Mouse (Mus musculus) Patski (cell line): ENCODE measurements around the gene Cacna1e. TPM values are rescaled to one million over a fixed set of nuclear protein-coding genes. Genes with fewer than 3 reads are reported as not detected.

Experiments used
- ATAC-seq: fragments of 100-300 bp; one replicate; pipeline ENCODE4 v1.8.0; 2021
- CTCF ChIA-PET: fragments of 350-600 bp; sonication (Branson Sonifier 250); formaldehyde crosslinking; loops from one replicate; lab custom pipeline; 2022; ENCODE audit warnings: inconsistent platforms; lab: Charles Lee
- POLR2A ChIA-PET: fragments of 350-600 bp; sonication (Branson Sonifier 250); formaldehyde crosslinking; loops from one replicate; lab custom pipeline; 2022; ENCODE audit warnings: antibody characterized with exemption, inconsistent platforms; lab: Charles Lee
- DNase-seq: peaks from one replicate; pipeline ENCODE4 v3.0.0-alpha.2; 2011; ENCODE audit warnings: low read depth, low spot score
- H3K27me3 ChIP-seq: fragments of 371-371 bp; one replicate; pipeline ENCODE4 v1.5.1; 2021
- CTCF ChIP-seq: fragments of 100-300 bp; IDR thresholded peaks from one replicate; pipeline ENCODE4 v1.5.1; 2021
- in situ Hi-C: fragments of 300-500 bp; cut with MboI; formaldehyde crosslinking; loops from 3 replicates; pipeline ENCODE4 v1.11.1; 2018; ENCODE audit warnings: low pct_unique_long_range_greater_than_20kb, mixed read lengths
- polyA plus RNA-seq: library from polyadenylated mRNA; unstranded; gene quantifications from one replicate; pipeline ENCODE4 v1.2.3, GENCODE M21; 2021

Cacna1e gene
- polyA plus RNA-seq, 1 experiment from 2014 or later = not detected

- H3K27me3 ChIP-seq = peaks cover 22% of the 10 kb centered on the region
- DNase-seq (peak; percentile 25), ATAC-seq (peak; percentile 69)
- ChIA-PET POLR2A (no interaction called here), CTCF (interaction anchor here (0.6 to 8.9 kb wide), 3 partner anchors 13 to 221 kb away, joined by 3 to 100 read pairs (median 4); no protein-coding TSS in a partner anchor)
- in situ Hi-C loops = loop anchor here (5.0 to 25.0 kb wide), 5 partner anchors 221 to 776 kb away; partner anchors contain the start of gene Acbd6
- TF ChIP-seq CTCF = peak; percentile 98
Observed at GRCm38 (mm10) chr1:154786243-154786669, 98.0 kb downstream of the Cacna1e start.

- ATAC-seq = no peak
- no peak for TF ChIP-seq CTCF
- DNase-seq = no peak
- H3K27me3 ChIP-seq = peaks cover 16% of the 10 kb centered on the region
- in situ Hi-C loops = loop anchor here (5.0 to 25.0 kb wide), 5 partner anchors 222 to 777 kb away; partner anchors contain the start of gene Acbd6
- ChIA-PET POLR2A (no interaction called here), CTCF (interaction anchor here (1.0 to 8.9 kb wide), 2 partner anchors 223 to 774 kb away, joined by 3 to 100 read pairs; partner anchors contain the start of gene Acbd6)
Observed at GRCm38 (mm10) chr1:154784862-154785261, 99.4 kb downstream of the Cacna1e start.

GRCm38 (mm10) chr1:154783521-154783920 is 100.8 kb downstream of the Cacna1e start:
- no peak for DNase-seq

GRCm38 (mm10) chr1:154779908-154780514 is 104.3 kb downstream of the Cacna1e start:
- peaks cover 35% of the 10 kb centered on the region for H3K27me3 ChIP-seq
- DNase-seq (no peak), ATAC-seq (no peak)
- in situ Hi-C loops = loop anchor here (10.0 to 25.0 kb wide), 4 partner anchors 325 to 782 kb away; partner anchors contain the start of gene Acbd6
- ChIA-PET CTCF (no interaction called here), POLR2A (no interaction called here)
- no peak for TF ChIP-seq CTCF

More at GRCm38 (mm10) chr1:154783521-154783920, 100.8 kb downstream of the Cacna1e start:
- H3K27me3 ChIP-seq = peaks cover 19% of the 10 kb centered on the region
- CTCF ChIA-PET = interaction anchor here (8.9 kb wide), 1 partner anchor 224 kb away, joined by 100 read pairs; no protein-coding TSS in a partner anchor
- TF ChIP-seq CTCF = no peak
- ATAC-seq = no peak
- in situ Hi-C loops = loop anchor here (10.0 to 25.0 kb wide), 4 partner anchors 321 to 779 kb away; partner anchors contain the start of gene Acbd6
- POLR2A ChIA-PET = interaction anchor here (0.6 kb wide), 1 partner anchor 156 kb away, joined by 3 read pairs; no protein-coding TSS in a partner anchor

- POLR2A ChIA-PET = no interaction called here
- CTCF ChIA-PET = no interaction called here
- in situ Hi-C loops = loop anchor here (25.0 kb wide), 2 partner anchors 436 to 786 kb away; partner anchors contain the start of gene Acbd6
- peaks cover 43% of the 10 kb centered on the region for H3K27me3 ChIP-seq
- DNase-seq (no peak), ATAC-seq (no peak)
- no peak for TF ChIP-seq CTCF
Observed at GRCm38 (mm10) chr1:154776344-154776743, 108.0 kb downstream of the Cacna1e start.

GRCm38 (mm10) chr1:154774468-154774867 is 109.8 kb downstream of the Cacna1e start:
- ATAC-seq (no peak), DNase-seq (no peak)
- in situ Hi-C loops = no loop called here
- TF ChIP-seq CTCF = no peak
- ChIA-PET CTCF (interaction anchor here (1.0 kb wide), 1 partner anchor 232 kb away, joined by 3 read pairs; no protein-coding TSS in a partner anchor), POLR2A (no interaction called here)
- H3K27me3 ChIP-seq = peaks cover 42% of the 10 kb centered on the region

- ChIA-PET POLR2A (no interaction called here), CTCF (no interaction called here)
- no peak for TF ChIP-seq CTCF
- DNase-seq (no peak), ATAC-seq (no peak)
- in situ Hi-C loops = no loop called here
- H3K27me3 ChIP-seq = peaks cover 28% of the 10 kb centered on the region
Observed at GRCm38 (mm10) chr1:154771111-154771510, 113.2 kb downstream of the Cacna1e start.

- H3K27me3 ChIP-seq = peaks cover 25% of the 10 kb centered on the region
- no peak for ATAC-seq
- in situ Hi-C loops = no loop called here
- no peak for DNase-seq
- no peak for TF ChIP-seq CTCF
- CTCF ChIA-PET = no interaction called here
- POLR2A ChIA-PET = no interaction called here
Observed at GRCm38 (mm10) chr1:154770542-154770941, 113.8 kb downstream of the Cacna1e start.

GRCm38 (mm10) chr1:154763132-154763531 is 121.2 kb downstream of the Cacna1e start:
- no peak for ATAC-seq
- H3K27me3 ChIP-seq = peaks cover 17% of the 10 kb centered on the region
- POLR2A ChIA-PET = no interaction called here
- CTCF ChIA-PET = interaction anchor here (0.7 kb wide), 1 partner anchor 188 kb away, joined by 3 read pairs; no protein-coding TSS in a partner anchor
- no peak for DNase-seq
- in situ Hi-C loops = no loop called here
- no peak for TF ChIP-seq CTCF

- TF ChIP-seq CTCF = no peak
- DNase-seq (no peak), ATAC-seq (no peak)
- in situ Hi-C loops = no loop called here
- ChIA-PET CTCF (no interaction called here), POLR2A (no interaction called here)
- peaks cover 19% of the 10 kb centered on the region for H3K27me3 ChIP-seq
Observed at GRCm38 (mm10) chr1:154752081-154752480, 132.2 kb downstream of the Cacna1e start.

GRCm38 (mm10) chr1:154748531-154748930 is 135.8 kb downstream of the Cacna1e start:
- peaks cover 30% of the 10 kb centered on the region for H3K27me3 ChIP-seq
- no peak for DNase-seq
- ATAC-seq = no peak
- ChIA-PET POLR2A (no interaction called here), CTCF (no interaction called here)
- TF ChIP-seq CTCF = no peak
- in situ Hi-C loops = no loop called here
